Mouse (Mus musculus) splenic B cell, adult 2 months (primary cell): ENCODE data around the gene Hspb7.

Source experiments
- DNase-seq: peaks from one replicate; pipeline ENCODE4 v3.0.0-alpha.2; 2011; ENCODE audit warnings: low read depth, low spot score
- H3K27me3 ChIP-seq: 2 replicates; pipeline ENCODE4 v1.6.1; 2012; ENCODE audit warnings: mild to moderate bottlenecking, low read length, moderate library complexity, mixed read lengths; ENCODE audit not compliant: control insufficient read depth, poor library complexity, insufficient read depth, severe bottlenecking
- H3K36me3 ChIP-seq: 2 replicates; pipeline ENCODE4 v1.6.1; 2012; ENCODE audit warnings: mild to moderate bottlenecking, low read length, moderate library complexity, mixed read lengths; ENCODE audit not compliant: control insufficient read depth, poor library complexity, insufficient read depth, severe bottlenecking

Hspb7 gene

DNA sequence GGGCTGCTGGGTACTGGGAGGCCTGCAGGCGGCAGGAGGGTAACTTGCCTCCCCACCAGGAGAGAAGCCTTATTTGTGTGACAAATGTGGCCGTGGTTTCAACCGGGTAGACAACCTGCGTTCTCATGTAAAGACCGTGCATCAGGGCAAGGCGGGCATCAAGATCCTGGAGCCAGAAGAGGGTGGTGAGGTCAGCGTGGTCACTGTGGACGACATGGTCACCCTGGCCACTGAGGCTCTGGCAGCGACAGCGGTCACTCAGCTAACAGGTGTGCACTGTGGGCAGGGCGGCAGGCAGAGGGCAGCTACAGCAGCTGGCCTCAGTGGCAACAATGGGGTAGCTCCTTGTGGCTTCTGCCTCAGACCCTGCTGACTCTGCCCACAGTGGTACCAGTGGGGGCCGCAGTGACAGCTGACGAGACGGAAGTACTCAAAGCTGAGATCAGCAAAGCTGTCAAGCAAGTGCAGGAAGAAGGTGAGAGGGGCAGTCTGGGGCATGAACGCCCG lies 45.8 kb downstream of the Hspb7 start:
- H3K27me3 ChIP-seq: no peaks in the 10 kb centered on the region
- peaks cover 10% of the 10 kb centered on the region for H3K36me3 ChIP-seq
- no peak for DNase-seq

GRCm38 (mm10) chr4:141466844-141467580 lies 46.4 kb downstream of the Hspb7 start:
- H3K36me3 ChIP-seq: peaks cover 10% of the 10 kb centered on the region
- no peak for DNase-seq
- no peaks in the 10 kb centered on the region for H3K27me3 ChIP-seq

GRCm38 (mm10) chr4:141467581-141467927 lies 47.0 kb downstream of the Hspb7 start:
- Histone ChIP-seq H3K36me3 (peaks cover 10% of the 10 kb centered on the region), H3K27me3 (no peaks in the 10 kb centered on the region)
- DNase-seq: no peak

- no peak for DNase-seq
- Histone ChIP-seq H3K36me3 (peaks cover 7% of the 10 kb centered on the region), H3K27me3 (no peaks in the 10 kb centered on the region)
These were observed 48.0 kb downstream of the Hspb7 start for GRCm38 (mm10) chr4:141468576-141468975.

DNA sequence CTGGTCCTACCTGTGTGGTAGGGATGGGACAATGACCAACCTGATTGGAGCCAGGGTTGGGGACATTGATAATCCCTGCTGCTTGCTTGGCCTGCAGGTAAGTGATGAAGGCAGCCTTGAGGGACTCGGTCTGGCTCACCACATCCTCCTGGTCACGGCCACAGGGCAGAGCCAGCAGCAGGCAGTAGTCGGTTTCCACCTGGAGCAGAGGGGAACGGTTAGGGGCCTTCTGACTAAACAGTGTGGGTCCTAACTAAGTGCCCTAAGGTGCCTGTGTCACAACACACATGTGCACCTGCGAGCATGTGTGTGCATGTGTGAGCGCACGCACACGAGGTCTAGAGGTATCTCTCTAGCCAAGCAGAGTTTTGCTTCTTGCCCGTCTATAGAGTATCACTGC lies 48.8 kb downstream of the Hspb7 start:
- no peak for DNase-seq
- H3K36me3 ChIP-seq: peaks cover 5% of the 10 kb centered on the region; the same call in 1 of the 2 replicates
- no peaks in the 10 kb centered on the region for H3K27me3 ChIP-seq

DNA sequence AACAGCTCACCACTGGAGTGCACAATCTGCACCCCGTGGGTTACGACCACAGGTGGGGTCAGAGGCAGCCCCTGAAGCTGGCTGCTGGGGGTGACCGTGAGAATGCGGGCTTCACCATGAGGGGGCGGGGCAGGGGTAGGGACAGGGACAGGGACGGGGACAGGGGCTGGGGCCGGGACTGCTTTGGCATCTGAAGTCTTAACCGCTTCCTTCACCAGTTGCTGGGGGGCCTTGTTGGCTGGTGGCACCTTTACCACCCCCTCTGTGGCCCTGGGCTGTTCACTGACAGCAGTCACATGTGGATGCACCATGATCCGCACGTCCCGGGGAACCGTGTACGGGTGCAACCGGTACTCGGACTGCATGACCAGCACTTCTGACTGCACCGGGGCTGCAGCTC lies 50.9 kb downstream of the Hspb7 start:
- Histone ChIP-seq H3K27me3 (no peaks in the 10 kb centered on the region), H3K36me3 (peaks cover 3% of the 10 kb centered on the region)
- DNase-seq: no peak

DNA sequence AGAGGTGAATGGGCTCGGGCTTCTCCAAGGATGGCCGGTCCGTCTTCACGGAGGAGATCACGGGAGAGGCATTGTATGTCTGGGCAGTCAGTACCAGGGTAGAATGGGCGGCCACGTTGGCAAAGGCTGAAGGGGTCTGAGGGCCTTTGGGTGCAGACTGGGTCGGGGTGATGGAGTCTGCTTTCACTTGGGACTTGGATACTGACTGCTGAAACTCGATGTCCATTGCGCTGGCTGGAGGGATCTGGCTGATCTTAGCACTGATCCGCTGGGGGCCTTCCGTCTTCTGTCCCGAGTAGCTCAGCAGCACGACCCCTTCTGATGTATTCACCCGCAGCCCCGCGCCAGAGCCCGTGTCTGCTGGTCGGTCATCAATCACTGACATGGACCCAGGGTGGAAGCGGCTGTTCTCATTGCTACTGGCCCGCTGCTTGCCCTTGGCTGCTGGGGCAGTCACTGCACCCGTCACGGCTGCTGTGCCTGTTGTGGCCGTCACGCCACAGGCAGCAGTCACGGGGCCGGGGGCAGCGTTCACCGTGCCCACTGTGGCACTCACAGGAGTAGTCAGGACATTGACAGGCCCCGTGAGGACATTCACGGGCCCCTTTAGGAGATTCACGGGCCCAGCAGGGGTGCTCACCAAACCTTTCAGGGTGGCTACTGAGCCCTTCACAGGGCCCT lies 52.2 kb downstream of the Hspb7 start:
- no peaks in the 10 kb centered on the region for H3K27me3 ChIP-seq
- DNase-seq: no peak

GRCm38 (mm10) chr4:141474431-141474830 lies 53.9 kb downstream of the Hspb7 start:
- Histone ChIP-seq H3K27me3 (no peaks in the 10 kb centered on the region), H3K36me3 (peaks cover 3% of the 10 kb centered on the region)
- DNase-seq: no peak

More for the DNA sequence above, 52.2 kb downstream of the Hspb7 start:
- H3K36me3 ChIP-seq: peaks cover 6% of the 10 kb centered on the region
